Mouse (Mus musculus): ENCODE data around the gene Ctcf. TPM values are rescaled to one million over a fixed set of nuclear protein-coding genes. Genes with fewer than 3 reads are reported as not detected.
A peak's percentile ranks its signal among the peaks of the same experiment; 100 is the strongest.

The Ctcf gene
- polyA plus RNA-seq, 1 experiment = 77.0 TPM

GRCm38 (mm10) chr8:105695080-105695780 lies 58.9 kb downstream of the Ctcf start:
- no peak overlapping the region for H3K4me3 ChIP-seq (replicated peaks; ENCODE audit: control insufficient read depth, low read depth, low read length)
- TF ChIP-seq CTCF (IDR thresholded peaks at IDR 0.05; ENCODE audit: control insufficient read depth, insufficient read depth, low read length) = no peak
- TF ChIP-seq POLR2A (IDR thresholded peaks at IDR 0.05; ENCODE audit: borderline replicate concordance, control insufficient read depth, low read depth, low read length) = no peak
- 85% methylated on average over 30 of the region's 30 CpGs for WGBS

GRCm38 (mm10) chr8:105697196-105697780 lies 60.9 kb downstream of the Ctcf start:
- 89% methylated on average over 17 of the region's 17 CpGs for WGBS
- TF ChIP-seq POLR2A (IDR thresholded peaks at IDR 0.05; ENCODE audit: borderline replicate concordance, control insufficient read depth, low read depth, low read length) (no peak), CTCF (IDR thresholded peaks at IDR 0.05; ENCODE audit: control insufficient read depth, insufficient read depth, low read length) (no peak)

More at GRCm38 (mm10) chr8:105695080-105695780, 58.9 kb downstream of the Ctcf start:
- no peaks in the 10 kb centered on the region for H3K4me1 ChIP-seq (ENCODE audit: control insufficient read depth, insufficient read depth, low read length)
- no peak overlapping the region for H3K27ac ChIP-seq (ENCODE audit: control insufficient read depth, insufficient read depth, low read depth, low read length, poor library complexity)

GRCm38 (mm10) chr8:105698734-105699133 lies 62.4 kb downstream of the Ctcf start:
- no peak for TF ChIP-seq POLR2A (IDR thresholded peaks at IDR 0.05; ENCODE audit: borderline replicate concordance, control insufficient read depth, low read depth, low read length)
- TF ChIP-seq CTCF (IDR thresholded peaks at IDR 0.05; ENCODE audit: control insufficient read depth, insufficient read depth, low read length) = no peak
- no peak overlapping the region for H3K4me3 ChIP-seq (replicated peaks; ENCODE audit: control insufficient read depth, low read depth, low read length)
- 88% methylated on average over 5 of the region's 5 CpGs for WGBS
- H3K4me1 ChIP-seq (ENCODE audit: control insufficient read depth, insufficient read depth, low read length) = peaks cover 1% of the 10 kb centered on the region; the same call in 1 of the 2 replicates
- H3K27ac ChIP-seq (ENCODE audit: control insufficient read depth, insufficient read depth, low read depth, low read length, poor library complexity) = no peak overlapping the region

More at GRCm38 (mm10) chr8:105697196-105697780, 60.9 kb downstream of the Ctcf start:
- no peak overlapping the region for H3K4me3 ChIP-seq (replicated peaks; ENCODE audit: control insufficient read depth, low read depth, low read length)
- peaks cover 1% of the 10 kb centered on the region; the same call in 1 of the 2 replicates for H3K4me1 ChIP-seq (ENCODE audit: control insufficient read depth, insufficient read depth, low read length)
- no peak overlapping the region for H3K27ac ChIP-seq (ENCODE audit: control insufficient read depth, insufficient read depth, low read depth, low read length, poor library complexity)

GRCm38 (mm10) chr8:105699488-105700215 lies 63.3 kb downstream of the Ctcf start:
- no peak overlapping the region for H3K4me3 ChIP-seq (replicated peaks; ENCODE audit: control insufficient read depth, low read depth, low read length)
- H3K27ac ChIP-seq (ENCODE audit: control insufficient read depth, insufficient read depth, low read depth, low read length, poor library complexity) = no peak overlapping the region
- TF ChIP-seq CTCF (IDR thresholded peaks at IDR 0.05; ENCODE audit: control insufficient read depth, insufficient read depth, low read length) (no peak), POLR2A (IDR thresholded peaks at IDR 0.05; ENCODE audit: borderline replicate concordance, control insufficient read depth, low read depth, low read length) (no peak)
- peaks cover 1% of the 10 kb centered on the region; the same call in 1 of the 2 replicates for H3K4me1 ChIP-seq (ENCODE audit: control insufficient read depth, insufficient read depth, low read length)
- WGBS = 86% methylated on average over 11 of the region's 11 CpGs

DNA sequence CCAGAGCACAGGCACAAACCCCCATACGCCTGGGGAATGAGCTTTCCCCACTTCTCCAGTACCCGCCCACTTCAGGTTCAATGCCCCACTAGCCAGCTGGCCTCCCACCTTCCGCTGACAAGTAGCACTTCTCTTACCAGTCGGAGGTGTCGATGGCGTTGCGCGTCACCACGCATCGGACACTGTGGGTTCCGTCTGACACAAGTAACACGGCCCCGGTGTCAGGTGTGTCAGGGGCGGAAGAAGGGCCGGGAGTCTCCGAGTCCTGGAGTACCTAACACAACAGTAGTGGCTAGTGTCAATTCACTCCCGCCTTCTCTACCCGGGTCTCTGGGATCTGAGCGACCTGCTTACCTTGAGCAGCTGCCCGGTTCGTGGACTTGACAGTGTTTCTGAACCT lies 64.2 kb downstream of the Ctcf start:
- WGBS = under 1% methylated on average over 21 of the region's 21 CpGs
- Histone ChIP-seq H3K4me1 (ENCODE audit: control insufficient read depth, insufficient read depth, low read length) (peaks cover 1% of the 10 kb centered on the region; the same call in 1 of the 2 replicates), H3K4me3 (replicated peaks; ENCODE audit: control insufficient read depth, low read depth, low read length) (peak overlapping the region; percentile 89), H3K27ac (ENCODE audit: control insufficient read depth, insufficient read depth, low read depth, low read length, poor library complexity) (peak overlapping the region; percentile 80)
- TF ChIP-seq POLR2A (IDR thresholded peaks at IDR 0.05; ENCODE audit: borderline replicate concordance, control insufficient read depth, low read depth, low read length) = no peak
- TF ChIP-seq CTCF (IDR thresholded peaks at IDR 0.05; ENCODE audit: control insufficient read depth, insufficient read depth, low read length) = no peak; the same call in 1 of the 2 replicates

DNA sequence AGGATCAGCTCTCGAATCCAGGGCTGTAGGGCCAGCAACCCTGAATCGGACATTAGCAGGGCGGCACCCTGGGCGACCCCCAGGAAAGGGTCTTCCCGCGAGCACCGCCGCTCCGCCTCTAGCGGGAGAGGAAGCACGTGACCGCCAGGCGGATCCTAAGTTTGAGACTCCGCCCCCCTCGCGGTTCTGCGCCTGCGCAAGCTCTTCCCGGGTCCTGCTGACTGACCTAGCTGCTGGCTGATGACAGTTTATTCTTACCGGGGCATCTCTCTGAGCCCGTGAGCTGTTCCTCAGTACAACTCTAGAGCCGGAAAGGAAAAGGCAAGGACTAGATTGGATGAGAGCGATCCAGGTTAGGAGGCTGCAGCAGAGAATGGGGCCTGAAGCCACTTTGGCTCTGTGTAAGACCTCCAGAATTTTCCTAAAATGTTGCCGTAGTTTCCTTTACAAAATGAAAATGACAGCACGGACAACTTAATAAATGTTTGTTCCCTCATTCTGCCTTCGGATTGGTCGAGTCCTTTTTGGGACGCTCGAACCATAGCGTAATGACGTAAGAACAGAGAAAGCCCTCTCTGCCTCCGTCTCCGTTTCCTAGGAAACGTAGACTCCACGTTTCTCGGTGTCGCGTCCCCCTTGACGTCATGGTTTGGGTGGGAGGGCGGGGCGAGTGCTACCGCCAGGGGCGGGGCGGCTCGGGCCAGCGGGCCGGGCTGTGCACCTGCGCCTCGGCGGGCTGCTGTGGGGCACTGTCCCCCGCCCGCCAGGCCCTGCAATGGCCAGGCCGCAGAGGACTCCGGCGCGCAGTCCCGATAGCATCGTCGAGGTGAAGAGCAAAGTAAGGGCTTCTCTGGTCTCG lies 64.8 kb downstream of the Ctcf start, which contains the start of the genes Acd and Pard6a:
Gene Acd (minus strand): TSS at position 137 of the 859 bp plus-strand sequence.
Gene Pard6a (plus strand): TSS at position 183 of the 859 bp plus-strand sequence.
- H3K4me1 ChIP-seq (ENCODE audit: control insufficient read depth, insufficient read depth, low read length) = peaks cover 1% of the 10 kb centered on the region; the same call in 1 of the 2 replicates
- under 1% methylated on average over 60 of the region's 60 CpGs for WGBS

DNA sequence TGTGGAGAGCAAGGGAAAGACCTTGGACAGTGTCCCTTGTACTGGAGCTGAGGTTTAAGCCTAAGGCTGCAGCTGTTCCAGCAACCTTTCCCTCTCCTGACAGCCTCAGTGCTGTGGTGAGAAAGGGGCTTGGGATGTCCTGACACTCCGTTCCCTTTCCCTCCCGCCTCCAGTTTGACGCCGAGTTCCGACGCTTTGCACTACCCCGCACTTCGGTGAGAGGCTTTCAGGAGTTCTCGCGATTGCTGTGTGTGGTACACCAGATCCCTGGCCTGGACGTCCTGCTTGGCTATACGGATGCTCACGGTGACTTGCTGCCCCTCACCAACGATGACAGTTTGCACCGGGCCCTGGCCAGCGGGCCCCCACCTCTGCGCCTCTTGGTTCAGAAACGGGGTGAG lies 65.6 kb downstream of the Ctcf start:
- Histone ChIP-seq H3K4me3 (replicated peaks; ENCODE audit: control insufficient read depth, low read depth, low read length) (peak overlapping the region; percentile 50), H3K4me1 (ENCODE audit: control insufficient read depth, insufficient read depth, low read length) (peaks cover 4% of the 10 kb centered on the region; the same call in 1 of the 2 replicates), H3K27ac (ENCODE audit: control insufficient read depth, insufficient read depth, low read depth, low read length, poor library complexity) (peak overlapping the region; percentile 7)
- TF ChIP-seq CTCF (IDR thresholded peaks at IDR 0.05; ENCODE audit: control insufficient read depth, insufficient read depth, low read length) (no peak), POLR2A (IDR thresholded peaks at IDR 0.05; ENCODE audit: borderline replicate concordance, control insufficient read depth, low read depth, low read length) (no peak)
- WGBS = 86% methylated on average over 18 of the region's 18 CpGs

More for the DNA sequence above, 64.8 kb downstream of the Ctcf start, which contains the start of the genes Acd and Pard6a:
- peak within 1 kb of the TSS; percentile 80 for H3K27ac ChIP-seq (ENCODE audit: control insufficient read depth, insufficient read depth, low read depth, low read length, poor library complexity)
- peak within 1 kb of the TSS; percentile 89 for H3K4me3 ChIP-seq (replicated peaks; ENCODE audit: control insufficient read depth, low read depth, low read length)
- TF ChIP-seq POLR2A (IDR thresholded peaks at IDR 0.05; ENCODE audit: borderline replicate concordance, control insufficient read depth, low read depth, low read length) (peak; percentile 63; the same call in 1 of the 2 replicates), CTCF (IDR thresholded peaks at IDR 0.05; ENCODE audit: control insufficient read depth, insufficient read depth, low read length) (no peak)
